Mouse (Mus musculus): ENCODE data around the gene Fcna. TPM values are rescaled to one million over a fixed set of nuclear protein-coding genes. Genes with fewer than 3 reads are reported as not detected.

The Fcna gene
- polyA plus RNA-seq, 1 experiment from 2014 or later = 3.5 TPM

GRCm38 (mm10) chr2:25581901-25582301 is 45.9 kb downstream of the Fcna start:
- Histone ChIP-seq H3K4me2 (replicated peaks) (peak overlapping the region; percentile 82), H3K9me3 (no peaks in the 10 kb centered on the region), H3K27ac (no peak overlapping the region), H3K4me1 (replicated peaks) (peaks cover 59% of the 10 kb centered on the region), H3K36me3 (peaks cover 7% of the 10 kb centered on the region; the same call in 1 of the 2 replicates), H3K9ac (no peak overlapping the region), H3K27me3 (replicated peaks) (peaks cover 42% of the 10 kb centered on the region), H3K4me3 (replicated peaks) (no peak overlapping the region)
- no peak for ATAC-seq
- 22% methylated on average over 6 of the region's 6 CpGs for WGBS

- peaks cover 47% of the 10 kb centered on the region for H3K27me3 ChIP-seq (replicated peaks)
- WGBS = 7% methylated on average over 19 of the region's 19 CpGs
Measured at GRCm38 (mm10) chr2:25581294-25581864, 46.5 kb downstream of the Fcna start, which contains the start of gene Ajm1. TSS of gene Ajm1 (minus strand) at chr2:25581757.

GRCm38 (mm10) chr2:25580621-25581101 is 47.2 kb downstream of the Fcna start:
- no peak for ATAC-seq
- WGBS = 27% methylated on average over 6 of the region's 6 CpGs
- Histone ChIP-seq H3K4me1 (replicated peaks) (peaks cover 69% of the 10 kb centered on the region), H3K4me3 (replicated peaks) (no peak overlapping the region), H3K9me3 (no peaks in the 10 kb centered on the region), H3K9ac (no peak overlapping the region), H3K36me3 (0 out of 2 replicates have a peak, but pooled peaks cover 2% of the 10 kb centered on the region), H3K4me2 (replicated peaks) (peak overlapping the region; percentile 82; the same call in 1 of the 2 replicates), H3K27ac (no peak overlapping the region), H3K27me3 (replicated peaks) (peaks cover 51% of the 10 kb centered on the region)

More at GRCm38 (mm10) chr2:25581294-25581864, 46.5 kb downstream of the Fcna start, which contains the start of gene Ajm1:
- Histone ChIP-seq H3K36me3 (peaks cover 2% of the 10 kb centered on the region; the same call in 1 of the 2 replicates), H3K27ac (no peak within 1 kb of the TSS), H3K4me2 (replicated peaks) (peak within 1 kb of the TSS; percentile 82), H3K4me3 (replicated peaks) (peak within 1 kb of the TSS; percentile 36), H3K9me3 (no peaks in the 10 kb centered on the region), H3K4me1 (replicated peaks) (peaks cover 62% of the 10 kb centered on the region), H3K9ac (peak within 1 kb of the TSS; percentile 18; the same call in 1 of the 2 replicates)
- ATAC-seq = peak; percentile 52

- peak; percentile 30 for ATAC-seq
- H3K9ac ChIP-seq = no peak overlapping the region
- H3K36me3 ChIP-seq = no peaks in the 10 kb centered on the region
- no peaks in the 10 kb centered on the region for H3K9me3 ChIP-seq
- H3K4me2 ChIP-seq (replicated peaks) = peak overlapping the region; percentile 62
- WGBS = 3% methylated on average over 27 of the region's 27 CpGs
- H3K27ac ChIP-seq = 0 out of 2 replicates have a peak overlapping the region, but pooled peaks have one; percentile 3
- peaks cover 51% of the 10 kb centered on the region for H3K27me3 ChIP-seq (replicated peaks)
- H3K4me3 ChIP-seq (replicated peaks) = peak overlapping the region; percentile 28
- H3K4me1 ChIP-seq (replicated peaks) = peaks cover 73% of the 10 kb centered on the region
Measured at GRCm38 (mm10) chr2:25579737-25580460, 47.9 kb downstream of the Fcna start.

GRCm38 (mm10) chr2:25578796-25579736 is 48.8 kb downstream of the Fcna start:
- 7% methylated on average over 77 of the region's 77 CpGs for WGBS

GRCm38 (mm10) chr2:25577951-25578795 is 49.7 kb downstream of the Fcna start:
- ATAC-seq = no peak
- 12% methylated on average over 75 of the region's 75 CpGs for WGBS
- no peaks in the 10 kb centered on the region for H3K9me3 ChIP-seq
- H3K9ac ChIP-seq = peak overlapping the region; percentile 26
- no peaks in the 10 kb centered on the region for H3K36me3 ChIP-seq
- H3K27ac ChIP-seq = no peak overlapping the region
- H3K4me2 ChIP-seq (replicated peaks) = peak overlapping the region; percentile 62
- H3K27me3 ChIP-seq (replicated peaks) = peaks cover 51% of the 10 kb centered on the region
- peak overlapping the region; percentile 28 for H3K4me3 ChIP-seq (replicated peaks)
- peaks cover 79% of the 10 kb centered on the region for H3K4me1 ChIP-seq (replicated peaks)

More at GRCm38 (mm10) chr2:25578796-25579736, 48.8 kb downstream of the Fcna start:
- no peak for ATAC-seq
- H3K4me1 ChIP-seq (replicated peaks) = peaks cover 73% of the 10 kb centered on the region
- peak overlapping the region; percentile 28 for H3K4me3 ChIP-seq (replicated peaks)
- no peak overlapping the region for H3K27ac ChIP-seq
- peak overlapping the region; percentile 62 for H3K4me2 ChIP-seq (replicated peaks)
- peaks cover 51% of the 10 kb centered on the region for H3K27me3 ChIP-seq (replicated peaks)
- H3K9ac ChIP-seq = peak overlapping the region; percentile 20; the same call in 1 of the 2 replicates
- H3K9me3 ChIP-seq = no peaks in the 10 kb centered on the region
- H3K36me3 ChIP-seq = no peaks in the 10 kb centered on the region

- Histone ChIP-seq H3K9ac (peak overlapping the region; percentile 26), H3K27me3 (replicated peaks) (peaks cover 51% of the 10 kb centered on the region)
Measured at GRCm38 (mm10) chr2:25576965-25577891, 50.6 kb downstream of the Fcna start.

GRCm38 (mm10) chr2:25576028-25576850 is 51.6 kb downstream of the Fcna start:
- ATAC-seq = no peak
- H3K9me3 ChIP-seq = no peaks in the 10 kb centered on the region
- H3K4me1 ChIP-seq (replicated peaks) = peaks cover 66% of the 10 kb centered on the region
- no peak overlapping the region for H3K4me3 ChIP-seq (replicated peaks)
- H3K27me3 ChIP-seq (replicated peaks) = peaks cover 51% of the 10 kb centered on the region
- H3K36me3 ChIP-seq = no peaks in the 10 kb centered on the region
- peak overlapping the region; percentile 61; the same call in 1 of the 2 replicates for H3K9ac ChIP-seq
- peak overlapping the region; percentile 87 for H3K4me2 ChIP-seq (replicated peaks)
- WGBS = 78% methylated on average over 16 of the region's 16 CpGs
- peak overlapping the region; percentile 95; the same call in 1 of the 2 replicates for H3K27ac ChIP-seq

More at GRCm38 (mm10) chr2:25576965-25577891, 50.6 kb downstream of the Fcna start:
- H3K27ac ChIP-seq = no peak overlapping the region
- peaks cover 74% of the 10 kb centered on the region for H3K4me1 ChIP-seq (replicated peaks)
- H3K4me2 ChIP-seq (replicated peaks) = peak overlapping the region; percentile 62
- no peak for ATAC-seq
- no peaks in the 10 kb centered on the region for H3K36me3 ChIP-seq
- H3K9me3 ChIP-seq = no peaks in the 10 kb centered on the region
- H3K4me3 ChIP-seq (replicated peaks) = peak overlapping the region; percentile 28
- 23% methylated on average over 92 of the region's 92 CpGs for WGBS

- peaks cover 45% of the 10 kb centered on the region for H3K27me3 ChIP-seq (replicated peaks)
- H3K4me1 ChIP-seq (replicated peaks) = peaks cover 60% of the 10 kb centered on the region
- no peak for ATAC-seq
- H3K36me3 ChIP-seq = no peaks in the 10 kb centered on the region
- WGBS = 14% methylated on average over 21 of the region's 21 CpGs
- H3K4me3 ChIP-seq (replicated peaks) = peak overlapping the region; percentile 54
- peak overlapping the region; percentile 61 for H3K9ac ChIP-seq
- peak overlapping the region; percentile 87 for H3K4me2 ChIP-seq (replicated peaks)
- peak overlapping the region; percentile 95 for H3K27ac ChIP-seq
- H3K9me3 ChIP-seq = no peaks in the 10 kb centered on the region
Measured at GRCm38 (mm10) chr2:25575432-25576027, 52.3 kb downstream of the Fcna start.
